Mouse (Mus musculus): ENCODE data around the gene Nat8f2. TPM values are rescaled to one million over a fixed set of nuclear protein-coding genes. Genes with fewer than 3 reads are reported as not detected.

Gene Nat8f2
- polyA plus RNA-seq, 1 experiment, result not detected

DNA sequence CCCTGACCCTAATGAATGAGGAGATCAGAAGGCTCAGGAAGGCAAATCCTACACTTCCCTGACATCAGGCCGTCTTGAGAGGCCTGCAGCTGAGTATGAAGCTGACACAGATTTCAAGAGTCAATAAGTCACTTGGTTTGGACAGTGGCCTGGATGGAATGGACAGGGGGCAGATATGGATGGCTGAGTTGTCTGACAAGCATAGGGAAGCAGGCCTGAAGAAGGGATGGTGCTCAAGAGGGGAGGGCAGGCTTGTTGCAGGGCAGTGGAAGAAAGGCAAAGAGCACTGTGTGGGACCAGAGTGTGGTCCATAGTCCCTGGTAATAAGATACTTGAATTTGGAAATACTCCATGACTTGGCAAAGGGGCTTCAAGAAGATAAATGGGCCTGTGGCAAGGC is 39.5 kb downstream of the Nat8f2 start:
- TF ChIP-seq POLR2A (IDR thresholded peaks at IDR 0.05; ENCODE audit: insufficient read depth, low read depth, low read length) (no peak), CTCF (IDR thresholded peaks at IDR 0.05; ENCODE audit: insufficient read depth, low read depth, low read length) (no peak)
- Histone ChIP-seq H3K4me3 (ENCODE audit: insufficient read depth, low read depth, low read length) (no peak overlapping the region), H3K4me1 (ENCODE audit: control insufficient read depth, insufficient read depth, low read length) (no peaks in the 10 kb centered on the region), H3K27ac (ENCODE audit: insufficient read depth, low read depth, low read length) (no peak overlapping the region)
- WGBS, result 77% methylated on average over 1 of the region's 1 CpGs

DNA sequence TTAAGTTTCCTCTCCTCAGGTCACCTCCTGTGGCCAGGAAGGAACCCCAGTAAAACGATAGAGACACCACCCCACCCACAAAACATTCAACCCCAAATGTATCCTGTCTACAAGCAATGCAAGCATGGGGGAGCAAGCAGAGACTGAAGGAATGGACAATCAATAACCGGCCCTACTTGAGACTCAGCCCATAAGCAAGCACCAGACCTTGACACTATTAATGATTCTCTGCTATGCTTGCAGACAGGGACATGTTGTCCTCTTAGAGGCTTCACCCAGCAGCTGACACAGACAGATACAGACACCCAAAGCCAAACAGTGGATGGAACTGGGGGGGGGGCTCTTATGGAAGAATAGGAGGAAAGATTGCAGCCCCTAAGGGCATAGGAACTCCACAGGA is 43.1 kb downstream of the Nat8f2 start:
- no peaks in the 10 kb centered on the region for H3K4me1 ChIP-seq (ENCODE audit: control insufficient read depth, insufficient read depth, low read length)
- WGBS, result 92% methylated on average over 2 of the region's 2 CpGs
- no peak for TF ChIP-seq CTCF (IDR thresholded peaks at IDR 0.05; ENCODE audit: insufficient read depth, low read depth, low read length)
- no peak for TF ChIP-seq POLR2A (IDR thresholded peaks at IDR 0.05; ENCODE audit: insufficient read depth, low read depth, low read length)
- H3K27ac ChIP-seq (ENCODE audit: insufficient read depth, low read depth, low read length), result no peak overlapping the region
- H3K4me3 ChIP-seq (ENCODE audit: insufficient read depth, low read depth, low read length), result no peak overlapping the region

DNA sequence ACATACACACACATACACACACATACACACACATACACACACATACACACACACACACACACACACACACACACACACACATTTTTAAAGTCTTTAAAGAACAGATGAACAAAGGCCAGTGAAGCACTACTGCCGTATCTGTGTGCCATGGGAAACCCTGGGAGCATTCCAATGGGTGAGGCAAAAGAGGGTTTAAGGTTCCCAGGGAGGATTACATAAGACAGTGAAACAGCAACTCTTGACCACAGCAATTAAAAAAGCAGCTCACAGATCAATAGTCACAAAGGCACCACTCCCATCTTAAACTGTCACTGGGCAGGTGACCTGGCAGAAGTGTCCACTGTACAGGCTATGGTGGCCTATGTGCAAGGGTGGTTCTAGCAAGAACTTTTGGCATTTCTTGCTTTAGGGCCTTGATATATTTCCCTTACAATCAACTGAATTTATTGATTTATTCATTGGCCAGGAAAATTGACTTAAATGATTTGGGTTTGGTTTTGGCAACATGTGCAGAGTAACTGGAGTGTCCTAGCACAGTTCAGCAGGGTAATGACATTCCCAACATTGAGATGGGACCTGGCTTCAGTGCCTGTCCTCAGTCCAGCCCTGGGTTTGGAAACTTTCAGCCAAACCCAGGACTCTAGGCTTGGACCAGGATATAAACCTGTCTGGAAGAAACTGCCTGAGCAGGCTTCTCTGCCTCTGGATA is 45.4 kb downstream of the Nat8f2 start:
- H3K27ac ChIP-seq (ENCODE audit: insufficient read depth, low read depth, low read length), result no peak overlapping the region
- no peaks in the 10 kb centered on the region for H3K4me1 ChIP-seq (ENCODE audit: control insufficient read depth, insufficient read depth, low read length)
- no peak for TF ChIP-seq CTCF (IDR thresholded peaks at IDR 0.05; ENCODE audit: insufficient read depth, low read depth, low read length)
- no peak for TF ChIP-seq POLR2A (IDR thresholded peaks at IDR 0.05; ENCODE audit: insufficient read depth, low read depth, low read length)
- H3K4me3 ChIP-seq (ENCODE audit: insufficient read depth, low read depth, low read length), result no peak overlapping the region
- 80% methylated on average over 1 of the region's 1 CpGs for WGBS

DNA sequence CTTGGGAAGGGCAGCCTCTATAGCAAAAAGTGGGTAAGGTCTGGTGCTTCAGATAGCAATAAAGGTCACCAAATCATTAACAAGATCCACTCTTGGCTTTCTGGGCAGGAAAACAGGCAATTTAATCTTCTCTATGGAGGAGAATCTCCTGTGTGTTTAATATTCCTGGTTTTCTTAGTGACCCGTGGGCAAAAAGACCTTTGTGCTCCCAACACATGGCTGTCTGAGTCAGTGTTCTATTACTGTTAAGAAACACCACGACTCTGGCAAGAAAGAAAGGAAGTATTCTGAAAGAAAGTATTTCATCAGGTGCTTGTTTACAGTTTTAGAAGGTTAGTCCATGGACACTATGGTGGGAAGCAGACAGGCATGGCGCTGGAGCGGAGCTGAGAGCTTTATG is 46.7 kb downstream of the Nat8f2 start:
- Histone ChIP-seq H3K4me3 (ENCODE audit: insufficient read depth, low read depth, low read length) (no peak overlapping the region), H3K4me1 (ENCODE audit: control insufficient read depth, insufficient read depth, low read length) (no peaks in the 10 kb centered on the region), H3K27ac (ENCODE audit: insufficient read depth, low read depth, low read length) (no peak overlapping the region)
- WGBS, result 80% methylated on average over 4 of the region's 4 CpGs
- no peak for TF ChIP-seq POLR2A (IDR thresholded peaks at IDR 0.05; ENCODE audit: insufficient read depth, low read depth, low read length)
- TF ChIP-seq CTCF (IDR thresholded peaks at IDR 0.05; ENCODE audit: insufficient read depth, low read depth, low read length), result no peak

DNA sequence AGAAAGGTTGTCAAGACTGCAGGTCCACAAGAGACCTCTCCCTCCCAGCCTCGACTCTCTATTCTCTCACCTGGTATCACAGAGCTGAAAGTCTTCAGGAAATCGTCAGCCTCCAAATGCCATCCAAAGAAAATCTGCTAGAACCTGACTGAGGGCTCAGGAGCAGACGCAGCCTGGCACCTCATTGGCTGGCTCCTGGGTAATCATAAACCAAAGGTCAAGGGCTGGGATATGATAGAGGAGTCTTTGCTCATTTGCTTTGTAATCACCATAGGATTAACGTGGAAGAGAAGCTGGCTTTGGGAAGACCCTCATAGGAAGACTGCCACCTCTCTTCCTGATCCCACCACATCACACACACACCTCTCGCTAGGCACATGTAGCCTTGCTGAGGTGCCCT is 48.1 kb downstream of the Nat8f2 start, which contains the start of the genes Nat8f6 and Nat8f5:
TSS of gene Nat8f6 (minus strand) at position 118 of the 400 bp plus-strand sequence.
TSS of gene Nat8f5 (minus strand) at position 136 of the 400 bp plus-strand sequence.
- TF ChIP-seq CTCF (IDR thresholded peaks at IDR 0.05; ENCODE audit: insufficient read depth, low read depth, low read length) (no peak), POLR2A (IDR thresholded peaks at IDR 0.05; ENCODE audit: insufficient read depth, low read depth, low read length) (no peak)
- WGBS, result 90% methylated on average over 5 of the region's 5 CpGs
- no peaks in the 10 kb centered on the region for H3K4me1 ChIP-seq (ENCODE audit: control insufficient read depth, insufficient read depth, low read length)
- no peak within 1 kb of the TSS for H3K27ac ChIP-seq (ENCODE audit: insufficient read depth, low read depth, low read length)
- H3K4me3 ChIP-seq (ENCODE audit: insufficient read depth, low read depth, low read length), result no peak within 1 kb of the TSS

DNA sequence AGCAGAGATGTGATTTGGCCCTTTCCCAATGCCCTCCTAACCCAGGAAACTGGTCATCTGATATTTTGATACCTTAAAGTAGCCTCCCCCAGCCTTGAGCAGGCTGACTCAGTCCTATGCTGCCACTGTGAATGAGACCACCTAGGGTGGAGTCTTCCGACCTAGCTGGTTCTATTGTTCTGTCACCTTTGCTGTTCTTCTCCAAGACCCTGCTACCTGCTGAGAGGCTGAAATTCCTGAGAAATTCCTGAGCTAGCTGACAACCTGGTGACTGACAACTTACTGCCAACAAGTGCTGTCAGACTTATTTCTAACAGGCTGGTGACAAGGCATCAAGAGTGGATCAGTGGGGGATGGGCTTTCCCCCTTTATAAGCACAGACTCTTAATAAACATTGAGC is 50.6 kb downstream of the Nat8f2 start:
- WGBS, result 57% methylated on average over 1 of the region's 1 CpGs
- TF ChIP-seq CTCF (IDR thresholded peaks at IDR 0.05; ENCODE audit: insufficient read depth, low read depth, low read length) (no peak), POLR2A (IDR thresholded peaks at IDR 0.05; ENCODE audit: insufficient read depth, low read depth, low read length) (no peak)
- Histone ChIP-seq H3K27ac (ENCODE audit: insufficient read depth, low read depth, low read length) (no peak overlapping the region), H3K4me3 (ENCODE audit: insufficient read depth, low read depth, low read length) (no peak overlapping the region), H3K4me1 (ENCODE audit: control insufficient read depth, insufficient read depth, low read length) (no peaks in the 10 kb centered on the region)

Other genes with a start within 250 kb of the Nat8f2 start
- not detected in 2 replicates for gene Nat8f7, start 156.0 kb downstream of the Nat8f2 start, polyA plus RNA-seq (2012; ENCODE audit: insufficient read depth, insufficient read length, low replicate concordance, missing spikeins)
- not detected in 2 replicates for gene Nat8f3, start 103.4 kb downstream of the Nat8f2 start, polyA plus RNA-seq (2012; ENCODE audit: insufficient read depth, insufficient read length, low replicate concordance, missing spikeins)
- not detected in 2 replicates for gene Nat8f6, start 48.2 kb downstream of the Nat8f2 start, polyA plus RNA-seq (2012; ENCODE audit: insufficient read depth, insufficient read length, low replicate concordance, missing spikeins)
- not detected in 2 replicates for gene Nat8f5, start 48.2 kb downstream of the Nat8f2 start, polyA plus RNA-seq (2012; ENCODE audit: insufficient read depth, insufficient read length, low replicate concordance, missing spikeins)
- not detected in 2 replicates for gene Nat8, start 37.1 kb downstream of the Nat8f2 start, polyA plus RNA-seq (2012; ENCODE audit: insufficient read depth, insufficient read length, low replicate concordance, missing spikeins)
- not detected in 2 replicates for gene Nat8f4, start 35.7 kb upstream of the Nat8f2 start, polyA plus RNA-seq (2012; ENCODE audit: insufficient read depth, insufficient read length, low replicate concordance, missing spikeins)
- gene Tprkb, start 42.7 kb upstream of the Nat8f2 start, polyA plus RNA-seq (2012; ENCODE audit: insufficient read depth, insufficient read length, low replicate concordance, missing spikeins), result not detected in 2 replicates
- gene Nat8f1, start 46.5 kb upstream of the Nat8f2 start, polyA plus RNA-seq (2012; ENCODE audit: insufficient read depth, insufficient read length, low replicate concordance, missing spikeins), result not detected in 2 replicates
- 707 TPM in 1 of 2 replicates, not detected in the other for gene Dusp11, start 92.5 kb upstream of the Nat8f2 start, polyA plus RNA-seq (2012; ENCODE audit: insufficient read depth, insufficient read length, low replicate concordance, missing spikeins)
- not detected in 2 replicates for gene Figla, start 147.0 kb upstream of the Nat8f2 start, polyA plus RNA-seq (2012; ENCODE audit: insufficient read depth, insufficient read length, low replicate concordance, missing spikeins)
- gene Add2, start 159.5 kb upstream of the Nat8f2 start, polyA plus RNA-seq (2012; ENCODE audit: insufficient read depth, insufficient read length, low replicate concordance, missing spikeins), result 39.6 TPM in 1 of 2 replicates, not detected in the other

All from olfactory bulb, adult 2 months (tissue).